Mouse (Mus musculus): ENCODE measurements at regions not wholly inside any gene's neighbourhood (a gene's known extent, or its start where the extent isn't known, plus 50 kb on each side); places are given as distances from the start of the nearest gene placed in this dataset.

DNA sequence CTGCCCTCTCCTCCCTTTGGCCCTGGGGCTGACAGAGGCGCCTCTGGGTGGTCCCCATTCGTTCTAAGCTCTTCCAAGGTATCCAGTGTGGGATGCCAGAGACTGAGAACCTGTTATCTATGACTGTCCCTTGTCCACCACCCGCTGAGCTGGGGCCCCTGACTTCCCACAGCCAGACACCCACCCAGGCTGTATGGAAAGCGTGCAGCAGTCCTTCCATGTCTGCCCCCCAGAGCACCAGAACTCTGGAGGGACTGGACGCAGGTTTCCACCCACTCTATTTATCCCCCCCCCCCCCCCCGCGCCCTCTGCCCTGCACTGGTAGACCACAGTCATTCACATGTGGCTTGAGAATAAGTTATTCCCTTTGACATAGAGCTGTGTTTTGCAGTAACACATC lies 408.5 kb upstream of the B3galt2 start:
- TF ChIP-seq POLR2A (IDR thresholded peaks at IDR 0.05; ENCODE audit: borderline replicate concordance, insufficient read depth, low read length) = no peak
- TF ChIP-seq CTCF (IDR thresholded peaks at IDR 0.05; ENCODE audit: borderline replicate concordance, insufficient read depth, low read depth, low read length) = no peak

Data from cerebellum, adult 2 months (tissue).